Mouse (Mus musculus): ENCODE data around the gene Cdrt4. TPM values are rescaled to one million over a fixed set of nuclear protein-coding genes. Genes with fewer than 3 reads are reported as not detected.

Cdrt4 gene
- polyA plus RNA-seq, 1 experiment from 2014 or later = not detected

- Histone ChIP-seq H3K36me3 (no peaks in the 10 kb centered on the region), H3K9me3 (replicated peaks) (no peaks in the 10 kb centered on the region), H3K27ac (no peak overlapping the region; the same call in 1 of the 2 replicates), H3K4me3 (no peak overlapping the region), H3K4me1 (peaks cover 16% of the 10 kb centered on the region; the same call in 1 of the 2 replicates), H3K27me3 (ENCODE audit: low read depth, poor library complexity, severe bottlenecking) (no peaks in the 10 kb centered on the region)
- DNase-seq (ENCODE audit: low spot score) = no peak
- 92% methylated on average over 3 of the region's 3 CpGs for WGBS
Observed at GRCm38 (mm10) chr11:62990150-62990685, 39.2 kb downstream of the Cdrt4 start.

- no peaks in the 10 kb centered on the region for H3K36me3 ChIP-seq
- H3K4me3 ChIP-seq = no peak overlapping the region
- H3K27ac ChIP-seq = no peak overlapping the region
- no peaks in the 10 kb centered on the region for H3K9me3 ChIP-seq (replicated peaks)
- no peak for DNase-seq (ENCODE audit: low spot score)
- no peaks in the 10 kb centered on the region for H3K27me3 ChIP-seq (ENCODE audit: low read depth, poor library complexity, severe bottlenecking)
- H3K4me1 ChIP-seq = peaks cover 16% of the 10 kb centered on the region; the same call in 1 of the 2 replicates
- WGBS = 85% methylated on average over 5 of the region's 5 CpGs
Observed at GRCm38 (mm10) chr11:62990811-62991210, 39.8 kb downstream of the Cdrt4 start.

- H3K4me3 ChIP-seq = no peak overlapping the region
- H3K4me1 ChIP-seq = peaks cover 14% of the 10 kb centered on the region
- WGBS = 91% methylated on average over 13 of the region's 13 CpGs
- DNase-seq (ENCODE audit: low spot score) = no peak
- no peaks in the 10 kb centered on the region for H3K36me3 ChIP-seq
- H3K9me3 ChIP-seq (replicated peaks) = no peaks in the 10 kb centered on the region
- no peaks in the 10 kb centered on the region for H3K27me3 ChIP-seq (ENCODE audit: low read depth, poor library complexity, severe bottlenecking)
- H3K27ac ChIP-seq = no peak overlapping the region
Observed at GRCm38 (mm10) chr11:62992545-62993242, 41.7 kb downstream of the Cdrt4 start.

GRCm38 (mm10) chr11:62995066-62995754, 44.2 kb downstream of the Cdrt4 start:
- Histone ChIP-seq H3K4me3 (no peak overlapping the region), H3K27ac (no peak overlapping the region), H3K27me3 (ENCODE audit: low read depth, poor library complexity, severe bottlenecking) (no peaks in the 10 kb centered on the region), H3K9me3 (replicated peaks) (no peaks in the 10 kb centered on the region), H3K36me3 (no peaks in the 10 kb centered on the region), H3K4me1 (peaks cover 19% of the 10 kb centered on the region)
- DNase-seq (ENCODE audit: low spot score) = no peak
- whole genome bisulfite sequencing = 90% methylated on average over 9 of the region's 9 CpGs

- Histone ChIP-seq H3K27me3 (ENCODE audit: low read depth, poor library complexity, severe bottlenecking) (no peaks in the 10 kb centered on the region), H3K4me1 (peaks cover 19% of the 10 kb centered on the region), H3K9me3 (replicated peaks) (no peaks in the 10 kb centered on the region), H3K4me3 (no peak overlapping the region), H3K27ac (no peak overlapping the region), H3K36me3 (no peaks in the 10 kb centered on the region)
- DNase-seq (ENCODE audit: low spot score) = no peak
- WGBS = 81% methylated on average over 5 of the region's 5 CpGs
Observed at GRCm38 (mm10) chr11:62995755-62996521, 44.9 kb downstream of the Cdrt4 start.

- H3K9me3 ChIP-seq (replicated peaks) = no peaks in the 10 kb centered on the region
- no peaks in the 10 kb centered on the region for H3K27me3 ChIP-seq (ENCODE audit: low read depth, poor library complexity, severe bottlenecking)
- H3K27ac ChIP-seq = no peak overlapping the region
- H3K36me3 ChIP-seq = no peaks in the 10 kb centered on the region
- no peak overlapping the region for H3K4me3 ChIP-seq
- no peak for DNase-seq (ENCODE audit: low spot score)
- peaks cover 19% of the 10 kb centered on the region for H3K4me1 ChIP-seq
- WGBS = 88% methylated on average over 4 of the region's 4 CpGs
Observed at GRCm38 (mm10) chr11:62996522-62996898, 45.5 kb downstream of the Cdrt4 start.

GRCm38 (mm10) chr11:62997039-62997717, 46.2 kb downstream of the Cdrt4 start:
- no peaks in the 10 kb centered on the region for H3K27me3 ChIP-seq (ENCODE audit: low read depth, poor library complexity, severe bottlenecking)
- WGBS = 88% methylated on average over 5 of the region's 5 CpGs
- no peak for DNase-seq (ENCODE audit: low spot score)
- H3K27ac ChIP-seq = 0 out of 2 replicates have a peak overlapping the region, but pooled peaks have one; percentile 2
- H3K36me3 ChIP-seq = no peaks in the 10 kb centered on the region
- no peak overlapping the region for H3K4me3 ChIP-seq
- H3K9me3 ChIP-seq (replicated peaks) = no peaks in the 10 kb centered on the region
- peaks cover 19% of the 10 kb centered on the region for H3K4me1 ChIP-seq

- no peaks in the 10 kb centered on the region for H3K27me3 ChIP-seq (ENCODE audit: low read depth, poor library complexity, severe bottlenecking)
- H3K4me1 ChIP-seq = peaks cover 19% of the 10 kb centered on the region
- H3K9me3 ChIP-seq (replicated peaks) = no peaks in the 10 kb centered on the region
- no peak overlapping the region for H3K4me3 ChIP-seq
- 80% methylated on average over 11 of the region's 11 CpGs for WGBS
- no peak for DNase-seq (ENCODE audit: low spot score)
- H3K27ac ChIP-seq = 0 out of 2 replicates have a peak overlapping the region, but pooled peaks have one; percentile 2
- H3K36me3 ChIP-seq = no peaks in the 10 kb centered on the region
Observed at GRCm38 (mm10) chr11:62997718-62998281, 46.8 kb downstream of the Cdrt4 start.

GRCm38 (mm10) chr11:63000126-63000525, 49.1 kb downstream of the Cdrt4 start:
- WGBS = 96% methylated on average over 8 of the region's 8 CpGs

GRCm38 (mm10) chr11:63004617-63005016, 53.6 kb downstream of the Cdrt4 start:
- H3K27ac ChIP-seq = no peak overlapping the region
- H3K4me3 ChIP-seq = no peak overlapping the region
- H3K36me3 ChIP-seq = no peaks in the 10 kb centered on the region
- H3K4me1 ChIP-seq = peaks cover 13% of the 10 kb centered on the region
- WGBS = 35% methylated on average over 6 of the region's 6 CpGs
- no peak for DNase-seq (ENCODE audit: low spot score)
- no peaks in the 10 kb centered on the region for H3K9me3 ChIP-seq (replicated peaks)
- H3K27me3 ChIP-seq (ENCODE audit: low read depth, poor library complexity, severe bottlenecking) = no peaks in the 10 kb centered on the region

More at GRCm38 (mm10) chr11:63000126-63000525, 49.1 kb downstream of the Cdrt4 start:
- H3K27ac ChIP-seq = no peak overlapping the region
- no peaks in the 10 kb centered on the region for H3K9me3 ChIP-seq (replicated peaks)
- peaks cover 28% of the 10 kb centered on the region for H3K4me1 ChIP-seq
- no peaks in the 10 kb centered on the region for H3K36me3 ChIP-seq
- no peak overlapping the region for H3K4me3 ChIP-seq
- no peak for DNase-seq (ENCODE audit: low spot score)
- no peaks in the 10 kb centered on the region for H3K27me3 ChIP-seq (ENCODE audit: low read depth, poor library complexity, severe bottlenecking)

GRCm38 (mm10) chr11:63007376-63007775, 56.4 kb downstream of the Cdrt4 start:
- H3K4me3 ChIP-seq = no peak overlapping the region
- WGBS = 87% methylated on average over 5 of the region's 5 CpGs
- H3K27ac ChIP-seq = no peak overlapping the region
- no peak for DNase-seq (ENCODE audit: low spot score)
- H3K36me3 ChIP-seq = no peaks in the 10 kb centered on the region
- H3K27me3 ChIP-seq (ENCODE audit: low read depth, poor library complexity, severe bottlenecking) = no peaks in the 10 kb centered on the region
- H3K9me3 ChIP-seq (replicated peaks) = no peaks in the 10 kb centered on the region
- peaks cover 13% of the 10 kb centered on the region for H3K4me1 ChIP-seq

GRCm38 (mm10) chr11:63008004-63008403, 57.0 kb downstream of the Cdrt4 start:
- no peak for DNase-seq (ENCODE audit: low spot score)
- peaks cover 13% of the 10 kb centered on the region for H3K4me1 ChIP-seq
- H3K27ac ChIP-seq = no peak overlapping the region
- no peak overlapping the region for H3K4me3 ChIP-seq
- no peaks in the 10 kb centered on the region for H3K27me3 ChIP-seq (ENCODE audit: low read depth, poor library complexity, severe bottlenecking)
- WGBS = 89% methylated on average over 3 of the region's 3 CpGs
- no peaks in the 10 kb centered on the region for H3K9me3 ChIP-seq (replicated peaks)
- no peaks in the 10 kb centered on the region for H3K36me3 ChIP-seq

Data from limb, embryonic 10.5 days (tissue).